Mouse (Mus musculus): ENCODE results near the gene Ccng1.

DNA sequence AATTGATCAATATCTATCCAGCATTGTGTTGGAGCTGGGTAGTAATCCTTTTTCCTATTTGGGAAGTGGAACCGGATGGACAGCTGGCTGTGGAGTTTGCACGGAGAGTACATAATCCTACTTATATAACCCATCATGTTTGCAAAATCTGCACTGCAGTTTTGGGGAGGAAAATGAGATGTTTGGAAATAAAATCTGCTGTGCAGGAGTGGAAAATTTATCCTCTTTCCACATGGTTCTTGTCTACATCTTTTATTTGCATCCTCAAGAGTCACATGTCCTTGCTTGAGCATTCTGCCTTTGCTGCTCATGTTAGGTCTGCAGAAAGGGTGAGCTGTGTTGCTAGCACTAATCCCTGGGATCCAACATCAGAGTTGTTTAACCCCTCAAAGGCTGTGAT, 31.8 kb upstream of the Ccng1 start:
- TF ChIP-seq CTCF (IDR thresholded peaks at IDR 0.05; ENCODE audit: borderline replicate concordance, insufficient read depth, low read length): no peak
- no peak for TF ChIP-seq POLR2A (IDR thresholded peaks at IDR 0.05; ENCODE audit: low read depth, low read length)

Data from embryonic fibroblast, embryonic 13.5 days (primary cell).